Mouse (Mus musculus) embryonic facial prominence, embryonic 15.5 days (tissue): Measurements from ENCODE around the gene Ccdc127. TPM values are rescaled to one million over a fixed set of nuclear protein-coding genes. Genes with fewer than 3 reads are reported as not detected.

Source experiments
- ATAC-seq: fragments of 200-750 bp; cut with Nextera tagmentation; 2 replicates; pipeline ENCODE4 v1.8.0; 2017; ENCODE audit warnings: low read depth, moderate TSS enrichment; ENCODE audit not compliant: insufficient number of reproducible peaks, low FRiP score, low TSS enrichment
- H3K27ac ChIP-seq: fragments of 300-500 bp; sonication (generic); replicated peaks from 2 replicates; pipeline ENCODE4 v1.5.1; 2015; ENCODE audit warnings: mild to moderate bottlenecking, inconsistent platforms
- H3K27me3 ChIP-seq: fragments of 300-500 bp; sonication (generic); 2 replicates; pipeline ENCODE4 v1.6.1; 2015; ENCODE audit warnings: inconsistent platforms
- H3K36me3 ChIP-seq: fragments of 300-500 bp; sonication (generic); 2 replicates; pipeline ENCODE4 v1.6.1; 2015; ENCODE audit warnings: mild to moderate bottlenecking, inconsistent platforms
- H3K4me1 ChIP-seq: fragments of 300-500 bp; sonication (generic); 2 replicates; pipeline ENCODE4 v1.6.1; 2015; ENCODE audit warnings: inconsistent platforms
- H3K4me2 ChIP-seq: fragments of 300-500 bp; sonication (generic); replicated peaks from 2 replicates; pipeline ENCODE4 v1.6.1; 2015; ENCODE audit warnings: mild to moderate bottlenecking, inconsistent platforms
- H3K4me3 ChIP-seq: fragments of 300-500 bp; sonication (generic); replicated peaks from 2 replicates; pipeline ENCODE4 v1.5.1; 2015; ENCODE audit warnings: mild to moderate bottlenecking, inconsistent platforms
- H3K9ac ChIP-seq: fragments of 300-500 bp; sonication (generic); 2 replicates; pipeline ENCODE4 v1.6.1; 2015; ENCODE audit warnings: inconsistent platforms
- H3K9me3 ChIP-seq: fragments of 300-500 bp; sonication (generic); replicated peaks from 2 replicates; pipeline ENCODE4 v1.6.1; 2016; ENCODE audit warnings: inconsistent platforms
- WGBS: fragments of 180-500 bp; shearing (Covaris S2); methylation state at CpG from one replicate; pipeline ENCODE4 v1.1.7; 2015; 5-methylcytosine and 5-hydroxymethylcytosine counted together
- microRNA counts: library from miRNA; unstranded; fragments of <30 nt; microRNA quantifications from one replicate; lab custom pipeline; 2016
- microRNA-seq: library from miRNA; unstranded; fragments of <30 nt; microRNA quantifications from one replicate; pipeline ENCODE4, GENCODE M21; 2016; ENCODE audit warnings: borderline number of aligned reads
- polyA plus RNA-seq: library from polyadenylated mRNA; unstranded; fragments of >200 nt; fragmentation: Nextera tagmentation; extraction: Ambion mirVana; gene quantifications from 2 replicates; pipeline ENCODE4 v1.2.1, GENCODE M21; 2015

Gene Ccdc127
- polyA plus RNA-seq, 1 experiment from 2014 or later: 63.7 TPM

GRCm38 (mm10) chr13:74391156-74391555 lies 41.0 kb downstream of the Ccdc127 start:
- no peaks in the 10 kb centered on the region for H3K9me3 ChIP-seq
- H3K27ac ChIP-seq: no peak overlapping the region
- 73% methylated on average over 2 of the region's 2 CpGs for WGBS
- no peaks in the 10 kb centered on the region for H3K27me3 ChIP-seq
- H3K9ac ChIP-seq: no peak overlapping the region
- H3K4me3 ChIP-seq: no peak overlapping the region
- H3K36me3 ChIP-seq: no peaks in the 10 kb centered on the region
- 0 out of 2 replicates have a peak, but pooled peaks cover 7% of the 10 kb centered on the region for H3K4me1 ChIP-seq
- H3K4me2 ChIP-seq: no peak overlapping the region
- no peak for ATAC-seq

DNA sequence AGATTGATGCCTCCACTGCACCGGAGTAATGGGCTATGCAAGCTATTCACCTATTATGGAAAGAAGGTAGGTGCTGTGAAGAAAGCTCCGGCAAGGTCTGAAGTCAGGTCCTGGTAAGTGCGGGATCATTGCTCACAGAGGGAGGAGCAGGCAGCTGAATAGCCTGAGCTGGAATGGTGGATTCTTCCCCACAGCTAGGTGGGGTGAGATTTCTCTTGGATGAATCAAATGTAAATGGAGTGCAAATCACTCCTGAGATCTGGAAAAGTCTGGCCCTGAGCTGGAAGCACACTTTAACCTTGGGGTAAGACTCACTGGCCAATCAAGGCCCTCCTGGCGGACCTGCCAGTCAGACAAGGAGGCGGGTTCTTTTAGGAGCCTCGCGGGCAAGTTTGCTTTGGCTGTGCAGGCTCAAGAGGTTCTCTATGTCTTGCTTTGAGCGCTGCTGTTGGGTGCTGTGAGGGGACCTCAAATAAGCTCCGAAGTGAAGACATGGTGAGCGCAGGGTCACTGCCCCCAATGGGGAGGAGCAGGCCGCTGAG lies 49.3 kb downstream of the Ccdc127 start, which contains the start of gene Ftl1-ps1:
Ftl1-ps1 (plus strand) TSS at position 397 of the 542 bp plus-strand sequence.
- Histone ChIP-seq H3K9ac (no peak within 1 kb of the TSS), H3K4me2 (no peak within 1 kb of the TSS), H3K9me3 (no peaks in the 10 kb centered on the region), H3K27ac (no peak within 1 kb of the TSS), H3K4me1 (no peaks in the 10 kb centered on the region), H3K36me3 (no peaks in the 10 kb centered on the region), H3K4me3 (no peak within 1 kb of the TSS), H3K27me3 (no peaks in the 10 kb centered on the region)
- 17% methylated on average over 11 of the region's 11 CpGs for WGBS
- ATAC-seq: no peak

MicroRNAs encoded within 50 kb of the gene (microRNA counts, 519-probe panel; counts per million panel counts)
- microRNA mmu-miR-692 (lab: Ali Mortazavi, UCI): not detected

Small RNA genes lying within 50 kb of the gene (microRNA-seq; reads per million reads assigned to microRNA genes)
- gene Mir692-3: not detected

Other genes with a start within 250 kb of the Ccdc127 start
- gene Slc9a3, start 228.9 kb upstream of the Ccdc127 start, polyA plus RNA-seq: 0.12 TPM in 2 replicates
- gene Exoc3, start 141.6 kb upstream of the Ccdc127 start, polyA plus RNA-seq: 69.2 and 82.9 TPM in 2 replicates
- gene Ahrr, start 58.0 kb upstream of the Ccdc127 start, polyA plus RNA-seq: 2.2 and 3.4 TPM in 2 replicates
- gene Pdcd6, start 32.7 kb upstream of the Ccdc127 start, polyA plus RNA-seq: 154 and 159 TPM in 2 replicates
- gene Sdha, start within 50 bp of the Ccdc127 start, polyA plus RNA-seq: 221 and 224 TPM in 2 replicates
- not detected in 2 replicates for gene Lrrc14b, start 13.7 kb downstream of the Ccdc127 start, polyA plus RNA-seq
- 5.8 and 6.2 TPM in 2 replicates for gene Zfp72, start 40.5 kb downstream of the Ccdc127 start, polyA plus RNA-seq
- 68.7 and 177 TPM in 2 replicates for gene Ftl1-ps1, start 49.4 kb downstream of the Ccdc127 start, polyA plus RNA-seq
- gene Zfp825, start 143.7 kb downstream of the Ccdc127 start, polyA plus RNA-seq: 19.1 and 20.5 TPM in 2 replicates